Mouse (Mus musculus) intestine, postnatal 0 days (tissue): ENCODE results near the gene Ube2q1. TPM values are rescaled to one million over a fixed set of nuclear protein-coding genes. Genes with fewer than 3 reads are reported as not detected.

ENCODE experiments used
- ATAC-seq: fragments of 200-750 bp; cut with Nextera tagmentation; 2 replicates; pipeline ENCODE4 v1.8.0; 2017; ENCODE audit warnings: mild to moderate bottlenecking, moderate TSS enrichment, moderate library complexity
- H3K27ac ChIP-seq: fragments of 300-500 bp; sonication (generic); 2 replicates; pipeline ENCODE4 v1.5.1; 2014; ENCODE audit warnings: mild to moderate bottlenecking, low read depth, low read length, moderate library complexity
- H3K27me3 ChIP-seq: fragments of 300-500 bp; sonication (generic); replicated peaks from 2 replicates; pipeline ENCODE4 v1.6.1; 2014; ENCODE audit warnings: low read length, mixed read lengths; ENCODE audit not compliant: control insufficient read depth, insufficient read depth
- H3K36me3 ChIP-seq: fragments of 300-500 bp; sonication (generic); 2 replicates; pipeline ENCODE4 v1.6.1; 2014; ENCODE audit warnings: mild to moderate bottlenecking, moderate library complexity; ENCODE audit not compliant: control insufficient read depth, insufficient read depth
- H3K4me1 ChIP-seq: fragments of 300-500 bp; sonication (generic); replicated peaks from 2 replicates; pipeline ENCODE4 v1.6.1; 2014; ENCODE audit warnings: antibody characterized with exemption, low read length, mixed read lengths; ENCODE audit not compliant: control insufficient read depth, insufficient read depth
- H3K4me2 ChIP-seq: fragments of 300-500 bp; sonication (generic); replicated peaks from 2 replicates; pipeline ENCODE4 v1.6.1; 2014; ENCODE audit warnings: low read depth, mild to moderate bottlenecking, moderate library complexity
- H3K4me3 ChIP-seq: fragments of 300-500 bp; sonication (generic); 2 replicates; pipeline ENCODE4 v1.5.1; 2014; ENCODE audit warnings: low read depth, low read length
- H3K9ac ChIP-seq: fragments of 300-500 bp; sonication (generic); 2 replicates; pipeline ENCODE4 v1.6.1; 2014; ENCODE audit warnings: mild to moderate bottlenecking, low read depth, low read length
- H3K9me3 ChIP-seq: fragments of 300-500 bp; sonication (generic); 2 replicates; pipeline ENCODE4 v1.6.1; 2016; ENCODE audit warnings: mixed run types; ENCODE audit not compliant: control insufficient read depth
- CTCF ChIP-seq: sonication (generic); IDR thresholded peaks from 2 replicates; pipeline ENCODE4 v1.5.1; 2016; ENCODE audit warnings: low read depth, mild to moderate bottlenecking, control low read depth, antibody characterized with exemption, moderate library complexity
- WGBS: fragments of 180-500 bp; shearing (Covaris S2); extraction: QIAGEN DNeasy Blood & Tissue Kit; methylation state at CpG from one replicate; pipeline ENCODE4 v1.1.7; 2014; 5-methylcytosine and 5-hydroxymethylcytosine counted together
- polyA plus RNA-seq: library from polyadenylated mRNA; unstranded; fragments of >200 nt; fragmentation: Nextera tagmentation; extraction: Ambion mirVana; gene quantifications from 2 replicates; pipeline ENCODE4 v1.2.1, GENCODE M21; 2015

Ube2q1 gene
- polyA plus RNA-seq, 1 experiment from 2014 or later = 22.1 TPM

DNA sequence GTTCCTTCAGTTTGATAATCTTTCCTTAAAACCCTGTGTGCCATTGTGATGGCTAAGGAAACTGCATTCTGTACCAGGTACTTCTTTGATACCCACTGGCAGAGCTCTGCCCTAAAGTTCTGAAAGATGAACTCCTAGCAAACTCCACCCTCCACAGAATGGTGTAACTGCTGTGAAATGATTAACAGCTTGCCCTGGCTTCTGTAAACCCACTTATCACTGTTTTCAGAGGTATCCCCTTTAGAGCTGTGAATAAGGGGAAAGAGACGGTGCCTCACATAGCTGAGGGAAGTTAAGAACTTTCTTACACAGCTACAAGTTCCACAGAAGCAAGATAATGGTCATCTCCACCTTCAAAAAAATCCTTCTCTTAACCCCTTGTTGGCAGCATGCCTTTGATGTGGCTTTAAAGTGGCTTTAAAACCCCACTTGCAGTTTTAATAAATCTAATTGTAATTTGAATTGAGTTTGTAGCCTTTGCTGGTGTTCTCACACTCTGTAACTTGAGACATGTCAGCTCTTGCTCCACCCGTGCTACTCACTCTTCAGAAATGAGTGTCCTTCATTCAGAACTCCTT lies 2.9 kb upstream of the Ube2q1 start:
- H3K27ac ChIP-seq = no peak overlapping the region
- H3K4me3 ChIP-seq = no peak overlapping the region
- 17% methylated on average over 2 of the region's 2 CpGs for WGBS
- H3K4me2 ChIP-seq = no peak overlapping the region
- peaks cover 6% of the 10 kb centered on the region; the same call in 1 of the 2 replicates for H3K4me1 ChIP-seq
- no peak for ATAC-seq
- H3K9ac ChIP-seq = no peak overlapping the region
- H3K27me3 ChIP-seq = no peaks in the 10 kb centered on the region
- no peak for TF ChIP-seq CTCF
- no peaks in the 10 kb centered on the region for H3K9me3 ChIP-seq
- 0 out of 2 replicates have a peak, but pooled peaks cover 4% of the 10 kb centered on the region for H3K36me3 ChIP-seq

DNA sequence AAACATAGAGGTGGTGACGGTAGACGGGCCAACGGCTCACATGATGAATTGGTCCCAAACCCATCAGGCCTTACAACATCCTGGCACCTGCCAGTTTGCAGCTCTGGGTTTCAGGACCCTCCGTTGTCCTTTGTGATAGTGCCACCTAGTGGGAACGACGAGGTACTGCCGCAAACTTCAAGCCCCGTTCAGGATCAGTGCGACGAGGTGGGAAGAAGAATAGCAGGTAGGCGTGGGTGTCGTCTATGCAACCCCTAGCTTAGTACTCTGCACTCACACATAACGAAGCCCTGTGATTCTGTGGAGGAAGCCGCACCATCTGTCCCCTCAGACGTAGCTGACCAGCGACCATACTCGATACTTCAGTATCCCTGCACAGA lies 838 bp upstream of the Ube2q1 start:
- peaks cover 9% of the 10 kb centered on the region; the same call in 1 of the 2 replicates for H3K4me1 ChIP-seq
- peak; percentile 98 for TF ChIP-seq CTCF
- peak overlapping the region; percentile 99 for H3K27ac ChIP-seq
- no peaks in the 10 kb centered on the region for H3K27me3 ChIP-seq
- ATAC-seq = peak; percentile 67
- H3K9ac ChIP-seq = peak overlapping the region; percentile 99
- WGBS = under 1% methylated on average over 17 of the region's 17 CpGs
- H3K4me2 ChIP-seq = peak overlapping the region; percentile 89
- peak overlapping the region; percentile 97 for H3K4me3 ChIP-seq
- peaks cover 16% of the 10 kb centered on the region for H3K36me3 ChIP-seq
- H3K9me3 ChIP-seq = no peaks in the 10 kb centered on the region

DNA sequence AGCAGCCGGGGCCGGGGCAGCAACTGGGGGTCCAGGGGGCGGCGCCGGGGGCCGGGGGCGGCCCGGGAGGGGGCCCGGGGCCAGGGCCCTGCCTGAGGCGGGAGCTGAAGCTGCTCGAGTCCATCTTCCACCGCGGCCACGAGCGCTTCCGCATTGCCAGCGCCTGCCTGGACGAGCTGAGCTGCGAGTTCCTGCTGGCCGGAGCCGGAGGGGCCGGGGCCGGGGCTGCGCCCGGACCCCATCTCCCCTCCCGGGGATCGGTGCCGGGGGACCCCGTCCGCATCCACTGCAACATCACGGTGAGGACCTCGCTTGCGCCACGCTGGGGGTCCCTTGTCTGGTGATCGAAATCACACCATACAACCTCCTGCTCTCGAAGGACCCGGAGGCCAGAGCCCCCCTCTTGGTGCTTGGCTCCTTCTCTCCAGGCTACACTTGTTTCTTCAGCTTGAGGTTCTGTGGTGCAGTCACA lies 360 bp downstream of the Ube2q1 start:
- peak; percentile 29 for ATAC-seq
- Histone ChIP-seq H3K9ac (peak overlapping the region; percentile 99), H3K4me2 (peak overlapping the region; percentile 89), H3K27me3 (no peaks in the 10 kb centered on the region), H3K4me3 (peak overlapping the region; percentile 97), H3K36me3 (peaks cover 20% of the 10 kb centered on the region), H3K9me3 (no peaks in the 10 kb centered on the region), H3K4me1 (peaks cover 9% of the 10 kb centered on the region; the same call in 1 of the 2 replicates), H3K27ac (peak overlapping the region; percentile 99)
- no peak for TF ChIP-seq CTCF
- WGBS = under 1% methylated on average over 26 of the region's 37 CpGs

DNA sequence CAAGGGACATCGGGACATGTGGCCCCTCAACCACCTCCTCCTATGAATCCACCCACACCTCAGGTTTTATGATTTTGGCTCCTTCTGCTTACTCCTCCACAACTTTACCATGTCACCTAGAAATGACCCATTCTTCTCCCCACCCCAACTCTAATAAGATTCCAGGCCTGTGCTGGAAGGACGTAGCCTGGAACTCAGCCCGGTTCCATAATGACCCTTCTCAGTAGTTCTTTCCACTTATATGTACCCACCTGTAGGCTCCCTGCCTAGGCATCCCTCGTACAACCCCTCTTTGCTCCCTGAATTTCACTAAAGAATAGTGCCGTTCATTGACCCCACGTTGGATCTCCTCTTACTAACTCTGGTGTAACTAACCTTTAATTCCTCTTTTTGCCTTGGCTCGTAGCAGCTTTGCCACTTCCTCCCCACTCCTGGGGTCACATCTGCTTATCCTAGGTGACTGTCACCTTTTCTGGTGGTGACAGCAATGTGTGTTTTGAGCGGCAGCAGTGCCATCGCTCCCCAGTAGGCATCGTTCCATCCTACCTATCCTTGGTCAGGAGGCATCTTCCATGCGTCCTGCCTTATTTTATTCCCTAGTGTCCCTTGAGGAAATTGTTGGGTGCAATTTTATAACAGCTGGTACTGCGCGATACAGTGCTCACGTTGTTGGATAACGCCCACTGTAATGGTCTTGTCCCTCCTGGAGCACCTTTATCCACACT lies 982 bp downstream of the Ube2q1 start:
- Histone ChIP-seq H3K36me3 (peaks cover 20% of the 10 kb centered on the region), H3K9ac (peak overlapping the region; percentile 99), H3K9me3 (no peaks in the 10 kb centered on the region)

DNA sequence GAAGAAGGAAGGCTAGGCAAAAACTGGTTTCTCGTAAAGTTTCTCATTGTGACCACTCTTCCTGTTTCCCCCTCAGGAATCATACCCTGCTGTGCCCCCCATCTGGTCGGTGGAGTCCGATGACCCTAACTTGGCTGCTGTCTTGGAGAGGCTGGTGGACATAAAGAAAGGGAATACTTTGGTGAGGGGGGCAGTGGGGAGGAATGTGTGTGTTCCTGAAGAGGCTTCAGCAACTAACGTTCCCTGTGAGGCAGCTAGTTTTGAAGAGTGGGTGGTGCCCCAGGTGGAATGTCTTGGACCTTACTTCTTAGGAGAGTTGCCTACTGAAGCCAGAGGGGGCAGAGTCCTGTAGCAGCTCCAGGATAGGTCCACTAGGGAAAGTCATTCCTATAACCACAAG lies 2.6 kb downstream of the Ube2q1 start:
- Histone ChIP-seq H3K9ac (no peak overlapping the region), H3K4me1 (peaks cover 9% of the 10 kb centered on the region; the same call in 1 of the 2 replicates), H3K36me3 (peaks cover 36% of the 10 kb centered on the region), H3K4me2 (peak overlapping the region; percentile 89; the same call in 1 of the 2 replicates), H3K27me3 (no peaks in the 10 kb centered on the region), H3K27ac (peak overlapping the region; percentile 9; the same call in 1 of the 2 replicates), H3K4me3 (no peak overlapping the region), H3K9me3 (no peaks in the 10 kb centered on the region)
- TF ChIP-seq CTCF = no peak
- WGBS = 78% methylated on average over 4 of the region's 4 CpGs
- ATAC-seq = no peak

More for the DNA sequence above, 982 bp downstream of the Ube2q1 start:
- Histone ChIP-seq H3K4me3 (peak overlapping the region; percentile 97), H3K27ac (peak overlapping the region; percentile 99), H3K4me2 (peak overlapping the region; percentile 89), H3K4me1 (peaks cover 9% of the 10 kb centered on the region; the same call in 1 of the 2 replicates), H3K27me3 (no peaks in the 10 kb centered on the region)
- no peak for ATAC-seq
- 20% methylated on average over 15 of the region's 15 CpGs for WGBS
- TF ChIP-seq CTCF = no peak

DNA sequence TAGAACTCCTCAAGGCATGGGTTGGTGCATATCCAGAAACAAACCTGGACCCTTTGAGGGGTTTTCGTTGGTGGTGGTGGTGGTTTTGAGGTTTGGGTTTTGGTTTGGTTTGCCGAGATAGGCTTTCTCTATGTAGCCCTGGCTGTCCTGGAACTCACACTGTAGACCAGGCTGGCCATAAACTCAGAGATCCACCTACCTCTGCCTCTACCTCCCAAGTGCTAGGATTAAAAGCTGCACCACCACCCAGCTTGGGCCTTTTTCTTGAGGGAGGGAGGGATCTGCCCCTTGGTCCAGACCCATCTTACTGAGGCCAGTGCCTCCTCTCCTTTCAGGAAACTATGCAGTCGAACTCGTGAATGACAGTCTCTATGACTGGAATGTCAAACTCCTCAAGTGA lies 6.7 kb downstream of the Ube2q1 start:
- Histone ChIP-seq H3K36me3 (peaks cover 62% of the 10 kb centered on the region), H3K4me1 (peaks cover 6% of the 10 kb centered on the region; the same call in 1 of the 2 replicates), H3K9me3 (no peaks in the 10 kb centered on the region), H3K4me2 (no peak overlapping the region), H3K9ac (no peak overlapping the region), H3K27me3 (no peaks in the 10 kb centered on the region), H3K27ac (0 out of 2 replicates have a peak overlapping the region, but pooled peaks have one; percentile 46), H3K4me3 (no peak overlapping the region)
- WGBS = 85% methylated on average over 4 of the region's 4 CpGs
- no peak for ATAC-seq
- no peak for TF ChIP-seq CTCF
